Mouse (Mus musculus): ENCODE measurements around the gene Ldb2. TPM values are rescaled to one million over a fixed set of nuclear protein-coding genes. Genes with fewer than 3 reads are reported as not detected.

Ldb2 gene
- polyA plus RNA-seq, 1 experiment: 2.8 TPM

DNA sequence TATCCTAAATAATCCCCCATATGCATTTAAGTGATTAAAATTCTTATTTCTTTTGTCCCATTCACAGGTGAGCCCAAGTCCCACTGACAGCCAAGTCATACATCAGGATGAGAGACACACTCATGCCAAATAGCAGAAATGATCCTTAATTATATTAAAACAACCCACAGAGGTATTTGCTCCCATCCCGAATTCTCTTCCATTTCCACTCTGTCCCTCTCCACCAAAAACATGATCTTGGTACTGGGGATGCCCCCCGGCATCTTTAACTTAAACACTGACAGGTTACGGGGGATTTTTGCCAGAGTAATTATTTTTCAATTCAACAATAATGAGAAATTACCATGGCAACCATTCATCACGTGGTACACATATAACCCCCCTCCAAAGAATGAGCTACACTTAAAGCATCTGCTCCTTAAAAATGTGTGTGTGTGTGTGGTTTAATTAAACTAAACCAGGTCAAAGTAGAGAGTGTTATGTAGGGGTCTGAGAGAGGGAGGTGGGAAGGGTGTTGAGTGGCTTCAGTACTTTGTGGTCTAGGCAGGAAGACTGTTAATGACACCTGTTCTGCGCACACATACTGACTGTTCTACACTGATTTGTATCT, 123.2 kb downstream of the Ldb2 start:
- Histone ChIP-seq H3K36me3 (ENCODE audit: control insufficient read depth, insufficient read depth, low read length) (no peaks in the 10 kb centered on the region), H3K4me3 (ENCODE audit: low read depth, low read length) (no peak overlapping the region), H3K4me1 (ENCODE audit: control insufficient read depth, insufficient read depth, insufficient read length, low read length) (no peaks in the 10 kb centered on the region), H3K27ac (ENCODE audit: insufficient read depth, low read depth, low read length) (no peak overlapping the region), H3K27me3 (ENCODE audit: control insufficient read depth, insufficient read depth, low read length) (no peaks in the 10 kb centered on the region)
- 87% methylated on average over 5 of the region's 5 CpGs for WGBS
- TF ChIP-seq CTCF (IDR thresholded peaks at IDR 0.05; ENCODE audit: extremely low read depth, insufficient read length, insufficient replicate concordance, low read depth, low read length): no peak
- TF ChIP-seq POLR2A (IDR thresholded peaks at IDR 0.05; ENCODE audit: low read depth, low read length): no peak

DNA sequence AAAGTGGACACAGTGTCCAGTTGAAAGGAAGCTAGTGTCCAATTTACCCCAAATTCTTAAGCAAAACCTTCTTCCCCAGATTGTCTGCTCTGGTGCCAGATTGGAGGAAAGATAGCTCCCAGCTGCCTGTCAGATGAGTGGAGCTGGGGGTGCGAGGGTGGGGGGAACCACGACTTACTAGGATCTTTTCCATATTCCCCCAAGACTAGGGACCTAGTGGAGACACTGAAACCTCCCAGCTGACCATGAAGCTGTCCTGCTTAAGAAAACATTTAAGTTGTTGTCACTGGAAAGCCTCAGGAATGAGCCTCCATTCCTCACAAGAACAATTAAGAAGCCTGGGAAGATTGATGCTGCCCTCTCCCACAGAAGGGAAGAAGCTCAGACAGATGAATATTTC, 129.1 kb downstream of the Ldb2 start:
- TF ChIP-seq CTCF (IDR thresholded peaks at IDR 0.05; ENCODE audit: extremely low read depth, insufficient read length, insufficient replicate concordance, low read depth, low read length) (no peak), POLR2A (IDR thresholded peaks at IDR 0.05; ENCODE audit: low read depth, low read length) (no peak)
- H3K27ac ChIP-seq (ENCODE audit: insufficient read depth, low read depth, low read length): no peak overlapping the region
- 51% methylated on average over 2 of the region's 2 CpGs for WGBS
- H3K4me3 ChIP-seq (ENCODE audit: low read depth, low read length): no peak overlapping the region
- no peaks in the 10 kb centered on the region for H3K36me3 ChIP-seq (ENCODE audit: control insufficient read depth, insufficient read depth, low read length)
- no peaks in the 10 kb centered on the region for H3K4me1 ChIP-seq (ENCODE audit: control insufficient read depth, insufficient read depth, insufficient read length, low read length)
- H3K27me3 ChIP-seq (ENCODE audit: control insufficient read depth, insufficient read depth, low read length): no peaks in the 10 kb centered on the region

DNA sequence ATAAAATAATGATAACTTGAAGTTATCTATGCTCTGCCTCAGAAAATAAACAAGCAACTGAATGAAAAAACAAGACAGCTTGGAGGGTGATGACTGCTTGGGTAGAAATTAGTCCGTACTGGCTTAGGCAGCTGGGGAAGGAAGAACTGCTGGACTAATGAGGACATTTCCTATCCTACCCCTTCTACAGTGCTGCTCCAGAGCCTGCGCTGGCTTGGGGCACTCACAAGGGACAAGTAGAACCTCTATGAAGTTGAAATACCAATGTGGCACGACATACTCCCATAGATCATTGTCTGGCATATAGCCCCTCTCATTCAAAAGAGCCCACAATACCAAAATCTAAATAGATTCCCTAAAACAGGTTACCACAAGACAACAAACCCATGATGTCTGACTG, 131.6 kb downstream of the Ldb2 start:
- no peaks in the 10 kb centered on the region for H3K27me3 ChIP-seq (ENCODE audit: control insufficient read depth, insufficient read depth, low read length)
- WGBS: 76% methylated on average over 3 of the region's 3 CpGs
- no peak overlapping the region for H3K4me3 ChIP-seq (ENCODE audit: low read depth, low read length)
- no peaks in the 10 kb centered on the region for H3K36me3 ChIP-seq (ENCODE audit: control insufficient read depth, insufficient read depth, low read length)
- TF ChIP-seq CTCF (IDR thresholded peaks at IDR 0.05; ENCODE audit: extremely low read depth, insufficient read length, insufficient replicate concordance, low read depth, low read length) (no peak), POLR2A (IDR thresholded peaks at IDR 0.05; ENCODE audit: low read depth, low read length) (no peak)
- H3K27ac ChIP-seq (ENCODE audit: insufficient read depth, low read depth, low read length): no peak overlapping the region
- no peaks in the 10 kb centered on the region for H3K4me1 ChIP-seq (ENCODE audit: control insufficient read depth, insufficient read depth, insufficient read length, low read length)

DNA sequence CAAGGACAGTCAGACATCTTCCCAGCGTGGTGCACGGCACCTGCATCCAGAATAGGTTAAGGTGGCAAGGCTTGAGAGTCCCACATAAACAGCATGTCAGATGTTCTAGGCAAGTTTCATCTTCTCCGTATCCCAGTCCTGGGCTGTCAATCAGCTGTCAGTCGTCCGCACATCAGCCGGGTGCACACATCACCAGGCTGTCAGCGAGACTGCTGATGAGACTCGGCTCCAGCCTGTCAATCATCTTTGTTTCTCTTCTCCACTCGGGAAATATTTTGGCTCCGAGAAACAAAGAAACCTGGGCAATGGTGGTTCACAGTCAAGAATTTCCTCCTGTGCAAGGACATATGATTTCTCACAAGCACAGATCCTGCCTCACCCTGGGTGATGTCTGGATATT, 132.1 kb downstream of the Ldb2 start:
- H3K36me3 ChIP-seq (ENCODE audit: control insufficient read depth, insufficient read depth, low read length): no peaks in the 10 kb centered on the region
- H3K4me3 ChIP-seq (ENCODE audit: low read depth, low read length): no peak overlapping the region
- 81% methylated on average over 10 of the region's 10 CpGs for WGBS
- H3K4me1 ChIP-seq (ENCODE audit: control insufficient read depth, insufficient read depth, insufficient read length, low read length): no peaks in the 10 kb centered on the region
- TF ChIP-seq CTCF (IDR thresholded peaks at IDR 0.05; ENCODE audit: extremely low read depth, insufficient read length, insufficient replicate concordance, low read depth, low read length): no peak
- TF ChIP-seq POLR2A (IDR thresholded peaks at IDR 0.05; ENCODE audit: low read depth, low read length): no peak
- no peaks in the 10 kb centered on the region for H3K27me3 ChIP-seq (ENCODE audit: control insufficient read depth, insufficient read depth, low read length)
- H3K27ac ChIP-seq (ENCODE audit: insufficient read depth, low read depth, low read length): no peak overlapping the region

DNA sequence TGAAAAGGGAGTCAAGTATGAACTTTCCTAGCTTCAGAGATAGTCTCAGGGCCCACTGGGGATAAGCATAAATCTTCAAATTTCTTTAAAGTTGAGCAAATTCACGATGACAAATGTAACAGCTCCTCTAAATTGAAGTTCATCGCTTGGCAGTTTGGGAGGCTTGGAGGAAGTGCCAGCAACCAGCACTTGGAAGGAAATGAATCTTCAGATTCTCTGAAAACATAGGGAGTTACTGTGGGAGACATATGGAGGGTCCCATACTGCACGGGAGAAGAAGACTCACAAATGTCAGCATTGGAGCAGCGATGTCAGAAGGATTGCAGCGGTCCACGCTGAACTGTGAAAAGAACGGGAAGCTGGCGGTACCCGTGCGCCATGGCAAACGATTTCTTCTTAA, 139.8 kb downstream of the Ldb2 start:
- WGBS: 88% methylated on average over 11 of the region's 11 CpGs
- H3K4me3 ChIP-seq (ENCODE audit: low read depth, low read length): no peak overlapping the region
- H3K36me3 ChIP-seq (ENCODE audit: control insufficient read depth, insufficient read depth, low read length): no peaks in the 10 kb centered on the region
- H3K27ac ChIP-seq (ENCODE audit: insufficient read depth, low read depth, low read length): no peak overlapping the region
- no peaks in the 10 kb centered on the region for H3K27me3 ChIP-seq (ENCODE audit: control insufficient read depth, insufficient read depth, low read length)
- H3K4me1 ChIP-seq (ENCODE audit: control insufficient read depth, insufficient read depth, insufficient read length, low read length): no peaks in the 10 kb centered on the region
- no peak for TF ChIP-seq POLR2A (IDR thresholded peaks at IDR 0.05; ENCODE audit: low read depth, low read length)

DNA sequence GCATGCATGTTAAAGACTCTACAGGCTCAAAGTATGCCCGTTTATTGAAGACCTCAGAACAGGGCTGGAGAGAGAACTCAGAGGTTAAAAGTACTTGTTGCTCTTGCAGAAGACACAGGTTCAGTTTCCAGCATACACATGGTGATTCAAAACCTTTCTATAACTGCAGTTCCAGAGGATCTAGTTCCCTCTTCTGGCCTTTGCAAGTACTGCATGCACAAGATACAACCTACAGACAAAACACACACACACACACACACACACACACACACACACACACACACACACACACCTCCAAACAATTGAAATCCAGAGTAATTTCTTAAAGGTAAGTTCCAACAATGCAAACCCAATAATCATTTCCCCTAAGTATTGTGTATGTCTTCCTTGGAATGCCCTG, 142.8 kb downstream of the Ldb2 start:
- Histone ChIP-seq H3K36me3 (ENCODE audit: control insufficient read depth, insufficient read depth, low read length) (no peaks in the 10 kb centered on the region), H3K4me1 (ENCODE audit: control insufficient read depth, insufficient read depth, insufficient read length, low read length) (no peaks in the 10 kb centered on the region), H3K4me3 (ENCODE audit: low read depth, low read length) (no peak overlapping the region), H3K27ac (ENCODE audit: insufficient read depth, low read depth, low read length) (no peak overlapping the region), H3K27me3 (ENCODE audit: control insufficient read depth, insufficient read depth, low read length) (no peaks in the 10 kb centered on the region)
- TF ChIP-seq CTCF (IDR thresholded peaks at IDR 0.05; ENCODE audit: extremely low read depth, insufficient read length, insufficient replicate concordance, low read depth, low read length): no peak
- no peak for TF ChIP-seq POLR2A (IDR thresholded peaks at IDR 0.05; ENCODE audit: low read depth, low read length)
- WGBS: 89% methylated on average over 1 of the region's 1 CpGs

DNA sequence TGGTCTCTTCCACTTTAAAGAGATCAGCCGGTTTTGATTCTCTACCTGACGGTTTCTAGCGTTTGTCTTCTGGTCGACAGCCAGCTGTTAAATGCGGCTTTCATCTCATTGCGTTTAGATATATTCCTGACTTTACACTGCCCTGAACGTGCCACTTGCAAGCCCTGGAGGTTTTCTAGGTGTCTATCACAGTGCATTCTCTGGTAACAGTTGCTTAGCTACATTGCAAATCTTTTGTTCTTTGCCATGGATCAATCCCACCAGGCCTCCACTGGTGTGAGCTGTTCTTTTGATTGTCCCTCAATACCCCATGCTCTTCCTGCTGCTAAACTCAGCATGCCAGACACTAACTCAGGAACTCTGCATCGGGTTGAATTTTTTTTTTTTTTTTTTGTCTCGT, 145.1 kb downstream of the Ldb2 start:
- WGBS: 53% methylated on average over 9 of the region's 9 CpGs
- no peak for TF ChIP-seq CTCF (IDR thresholded peaks at IDR 0.05; ENCODE audit: extremely low read depth, insufficient read length, insufficient replicate concordance, low read depth, low read length)
- TF ChIP-seq POLR2A (IDR thresholded peaks at IDR 0.05; ENCODE audit: low read depth, low read length): no peak
- H3K27ac ChIP-seq (ENCODE audit: insufficient read depth, low read depth, low read length): no peak overlapping the region

DNA sequence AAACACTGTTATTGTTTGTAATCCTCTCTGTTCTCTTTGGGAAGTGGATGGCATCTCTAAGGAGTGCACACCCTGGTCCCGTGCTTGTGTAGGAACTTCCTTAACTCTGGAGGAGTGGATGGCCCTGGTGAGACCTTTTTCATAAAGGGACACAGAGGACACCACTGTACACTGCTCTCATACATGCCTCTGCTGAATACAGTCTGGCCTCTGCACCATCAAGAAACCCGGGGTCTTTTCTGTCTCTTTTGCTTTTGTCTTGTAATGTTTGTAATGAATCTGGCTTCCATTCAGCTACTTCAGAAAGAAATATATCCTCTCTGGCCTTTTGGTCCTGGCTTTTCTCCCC, 152.7 kb downstream of the Ldb2 start:
- WGBS: 57% methylated on average over 2 of the region's 2 CpGs
- no peaks in the 10 kb centered on the region for H3K27me3 ChIP-seq (ENCODE audit: control insufficient read depth, insufficient read depth, low read length)
- no peaks in the 10 kb centered on the region for H3K36me3 ChIP-seq (ENCODE audit: control insufficient read depth, insufficient read depth, low read length)
- no peak overlapping the region for H3K4me3 ChIP-seq (ENCODE audit: low read depth, low read length)
- H3K27ac ChIP-seq (ENCODE audit: insufficient read depth, low read depth, low read length): no peak overlapping the region
- no peaks in the 10 kb centered on the region for H3K4me1 ChIP-seq (ENCODE audit: control insufficient read depth, insufficient read depth, insufficient read length, low read length)
- no peak for TF ChIP-seq CTCF (IDR thresholded peaks at IDR 0.05; ENCODE audit: extremely low read depth, insufficient read length, insufficient replicate concordance, low read depth, low read length)
- TF ChIP-seq POLR2A (IDR thresholded peaks at IDR 0.05; ENCODE audit: low read depth, low read length): no peak

More for the DNA sequence above, 145.1 kb downstream of the Ldb2 start:
- Histone ChIP-seq H3K36me3 (ENCODE audit: control insufficient read depth, insufficient read depth, low read length) (no peaks in the 10 kb centered on the region), H3K27me3 (ENCODE audit: control insufficient read depth, insufficient read depth, low read length) (no peaks in the 10 kb centered on the region), H3K4me1 (ENCODE audit: control insufficient read depth, insufficient read depth, insufficient read length, low read length) (no peaks in the 10 kb centered on the region), H3K4me3 (ENCODE audit: low read depth, low read length) (no peak overlapping the region)
